Mouse (Mus musculus) adipocyte (in vitro differentiated cells): ENCODE results near the gene Ikzf3.

ENCODE experiments used
- DNase-seq: peaks from one replicate; pipeline ENCODE4 v3.0.0-alpha.2; 2016; ENCODE audit warnings: low spot score

The Ikzf3 gene

DNA sequence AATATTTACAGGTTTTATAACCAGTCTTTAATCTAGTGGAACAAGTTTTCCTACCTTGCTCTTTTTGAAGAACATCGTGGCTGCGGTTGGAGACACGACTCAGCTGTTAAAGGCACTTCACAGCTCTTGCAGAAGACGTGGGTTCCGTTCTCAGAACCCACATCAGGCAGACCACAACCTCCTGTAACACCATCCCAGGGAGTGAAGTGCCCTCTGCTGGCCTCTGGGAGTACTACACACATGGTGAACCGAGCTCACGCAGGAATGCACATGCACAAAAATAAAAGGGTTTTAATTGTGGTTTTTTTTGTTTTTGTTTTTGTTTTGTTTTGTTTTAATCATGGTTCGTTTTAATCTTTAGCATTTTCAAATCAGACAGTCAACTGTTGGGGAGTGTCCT lies 22.5 kb upstream of the Ikzf3 start:
- no peak for DNase-seq

DNA sequence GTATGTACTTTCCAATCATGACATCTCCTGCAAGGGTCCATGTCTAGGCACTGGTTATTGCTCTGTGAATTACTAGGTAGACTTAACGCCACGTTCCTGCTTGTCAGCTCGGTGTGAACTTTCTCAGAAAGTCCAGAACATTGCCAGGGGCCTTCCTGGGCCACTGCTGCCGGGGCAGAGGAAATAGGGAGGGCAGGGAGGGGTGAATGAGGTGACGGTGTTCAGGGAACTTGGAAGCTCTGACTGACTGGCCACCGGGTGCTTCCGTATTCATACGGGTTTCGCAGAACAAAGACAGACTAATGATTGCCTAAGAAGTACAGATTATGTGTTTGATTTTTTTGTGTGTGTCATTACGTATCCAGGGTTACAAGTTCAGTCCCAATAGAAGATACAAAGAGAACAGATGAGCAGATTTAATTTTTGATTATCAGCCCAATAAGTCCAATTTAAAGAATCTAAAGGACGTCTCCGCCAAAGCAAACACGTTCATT lies 18.1 kb upstream of the Ikzf3 start:
- no peak for DNase-seq

DNA sequence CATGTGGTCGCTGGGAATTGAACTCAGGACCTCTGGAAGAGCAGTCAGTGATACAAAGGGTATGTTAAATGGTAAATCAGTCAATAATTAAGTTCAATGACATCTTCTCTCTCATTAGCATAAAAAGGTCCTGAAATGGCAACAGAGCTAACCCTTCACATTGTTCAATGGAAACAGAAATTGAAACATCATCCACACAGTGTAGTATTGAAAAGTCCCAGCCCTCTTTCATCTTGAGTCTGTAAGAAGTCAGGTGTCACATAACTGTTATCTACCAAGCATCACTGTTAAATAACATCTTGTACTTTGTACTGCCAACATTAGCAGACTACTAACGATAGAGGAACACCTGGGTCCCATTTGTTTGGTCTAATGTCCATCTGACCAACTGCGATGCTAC lies 17.2 kb upstream of the Ikzf3 start:
- DNase-seq: no peak

DNA sequence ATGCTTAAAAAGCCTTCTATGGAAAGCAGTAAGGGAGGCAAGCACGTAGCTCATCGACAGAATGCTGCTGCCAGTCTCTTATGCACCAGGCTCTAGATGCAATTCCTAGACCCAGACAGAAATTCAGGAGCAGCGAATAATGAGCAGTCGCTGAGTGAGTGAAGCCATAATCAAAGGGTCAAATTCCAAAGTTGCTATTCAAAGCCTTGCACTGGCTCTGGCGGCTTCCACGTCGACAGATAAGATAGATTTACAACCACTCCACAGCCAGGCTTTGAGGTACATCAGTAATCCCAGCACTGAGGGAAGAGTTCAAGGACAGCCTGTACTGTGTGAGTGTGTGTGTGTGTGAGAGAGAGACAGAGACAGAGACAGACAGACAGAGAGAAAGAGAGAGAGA lies 15.1 kb upstream of the Ikzf3 start:
- no peak for DNase-seq

DNA sequence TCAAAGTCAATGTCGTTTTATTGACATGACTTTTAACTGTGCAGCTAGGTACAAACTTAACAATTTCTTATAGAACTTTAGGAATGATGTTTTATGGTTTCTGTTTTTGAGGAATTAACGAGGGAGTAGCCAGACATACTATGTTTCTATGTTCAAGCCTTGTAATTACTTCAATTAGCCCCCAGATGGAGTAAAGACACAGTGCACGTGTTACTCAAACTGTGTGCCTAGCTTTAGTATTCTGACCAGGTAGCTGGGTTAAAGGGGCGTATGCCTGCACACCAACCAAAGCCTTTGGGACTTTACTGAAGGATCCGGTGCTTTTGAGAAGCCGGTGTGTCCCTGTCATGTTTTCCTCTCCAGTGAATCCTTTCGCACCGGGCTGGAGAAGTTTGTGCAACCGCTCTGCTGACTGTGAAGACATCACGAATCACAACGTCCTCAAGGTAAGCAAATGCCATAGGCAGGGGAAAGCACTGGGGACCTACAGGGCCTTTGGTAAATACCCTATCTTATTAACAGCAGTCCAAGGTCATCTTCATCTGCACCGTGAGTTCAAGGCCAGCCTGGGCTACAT lies 9.4 kb upstream of the Ikzf3 start:
- DNase-seq: peak; percentile 26

DNA sequence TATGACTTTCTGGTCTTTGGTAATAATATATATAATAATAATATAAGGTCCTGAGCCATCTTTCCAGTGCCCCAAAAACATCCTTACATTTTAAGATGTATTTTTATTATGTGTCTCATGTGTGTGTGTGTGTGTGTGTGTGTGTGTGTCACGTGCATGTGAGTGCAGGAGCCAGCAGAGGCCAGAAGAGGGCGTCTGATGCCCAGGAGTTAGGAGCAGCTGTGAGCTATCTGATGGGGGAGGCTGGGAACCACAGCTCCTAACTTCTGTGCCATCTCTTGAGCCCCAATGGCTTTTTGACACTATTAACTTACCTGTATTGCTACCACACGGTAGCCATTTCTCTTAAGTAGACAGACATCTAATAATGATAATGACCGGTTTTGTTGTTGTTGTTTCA lies 8.1 kb upstream of the Ikzf3 start:
- no peak for DNase-seq

DNA sequence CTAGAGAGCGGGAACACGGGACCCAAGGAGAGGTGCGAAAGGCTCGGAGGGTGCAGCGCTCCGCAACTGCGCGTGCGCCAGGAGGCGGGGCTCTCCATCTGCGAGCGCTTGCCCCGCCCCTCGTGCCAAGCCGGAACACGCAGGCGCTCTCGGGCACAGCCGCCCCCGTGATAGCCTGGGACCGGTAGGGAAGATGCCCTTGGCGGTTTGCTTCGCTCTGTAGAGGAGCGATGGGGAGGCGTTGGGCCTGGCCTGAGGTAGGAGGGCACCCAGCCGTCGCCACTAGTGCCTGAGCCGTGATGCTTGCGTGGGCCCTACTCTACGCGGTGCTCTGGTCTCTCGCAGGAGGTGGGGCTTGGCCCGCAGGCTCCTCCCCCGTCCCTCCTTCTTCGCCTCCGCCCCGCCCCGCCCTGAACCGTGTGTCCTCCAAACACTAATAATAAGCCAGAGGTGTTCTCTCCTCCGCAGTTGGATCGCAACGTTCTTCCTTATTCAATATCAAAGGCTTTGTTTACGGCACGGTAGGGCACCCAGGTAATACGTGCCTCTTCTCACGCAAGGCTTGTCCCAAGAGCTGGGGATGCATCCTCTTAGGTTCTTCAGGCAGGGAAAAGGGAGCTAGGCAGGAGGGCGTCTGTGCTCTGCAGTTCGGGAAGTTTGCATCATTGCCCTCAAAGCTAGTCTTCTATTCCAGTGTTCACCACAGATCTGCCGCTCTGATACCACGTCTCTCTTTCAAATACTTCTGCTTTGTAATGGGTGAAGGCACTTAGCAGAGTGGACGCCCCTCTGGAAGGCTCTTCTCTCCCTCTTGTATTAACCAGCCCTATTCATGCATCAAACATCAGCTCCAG lies 5.4 kb upstream of the Ikzf3 start, which contains the start of gene Zpbp2:
Gene Zpbp2, plus strand, starts transcription at position 123 of the 854 bp plus-strand sequence.
- DNase-seq: peak; percentile 44

DNA sequence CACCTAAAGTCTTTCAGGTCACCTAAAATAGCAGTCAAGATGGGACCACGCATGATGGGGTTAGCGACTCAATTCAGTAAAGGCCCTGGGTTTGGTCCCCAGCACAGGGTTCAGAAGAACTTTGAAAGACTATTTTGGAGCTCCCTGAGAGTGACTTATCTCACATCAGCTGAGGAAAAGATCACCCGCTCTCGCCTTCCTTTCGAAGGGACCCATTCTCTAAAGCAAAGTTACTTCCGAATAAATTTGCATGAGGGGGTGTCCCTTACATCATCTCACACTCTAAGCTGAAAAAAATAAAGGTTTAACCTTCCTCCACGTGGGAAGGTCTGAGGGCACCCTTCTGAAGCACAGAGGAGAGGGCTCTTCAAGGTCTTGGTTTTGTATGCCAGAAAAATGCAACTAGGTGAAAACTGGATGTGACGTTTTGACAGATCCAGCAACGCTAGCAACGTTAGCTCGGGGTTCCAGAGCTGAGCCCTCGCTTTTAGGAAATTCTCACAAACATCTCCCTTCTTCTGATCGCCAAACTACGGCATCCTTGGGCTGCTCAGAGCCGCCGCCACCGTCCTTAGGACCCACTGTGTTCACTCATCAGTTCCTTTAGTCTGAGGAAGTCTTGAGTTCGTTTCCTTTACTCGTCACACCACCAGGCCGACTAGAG lies 4.6 kb upstream of the Ikzf3 start:
- no peak for DNase-seq

DNA sequence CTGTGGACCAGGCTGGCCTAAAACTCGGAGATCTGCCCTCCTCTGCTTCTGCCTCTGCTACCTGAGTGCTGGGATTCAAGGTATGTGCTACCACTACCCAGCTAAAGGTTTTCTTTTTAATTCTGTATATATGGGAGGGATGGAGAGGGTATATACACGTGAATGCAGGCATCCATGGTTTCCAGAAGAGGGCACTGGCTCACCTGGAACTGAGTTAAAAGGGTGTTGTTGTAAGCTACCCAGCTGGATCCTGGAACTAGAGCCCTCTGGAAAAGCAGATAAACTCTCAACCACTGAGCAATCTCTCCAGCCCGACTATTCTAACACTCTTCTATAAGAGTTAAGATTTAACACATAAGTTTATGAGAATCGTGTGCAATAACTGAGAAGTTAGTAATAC lies 3.5 kb upstream of the Ikzf3 start:
- no peak for DNase-seq

DNA sequence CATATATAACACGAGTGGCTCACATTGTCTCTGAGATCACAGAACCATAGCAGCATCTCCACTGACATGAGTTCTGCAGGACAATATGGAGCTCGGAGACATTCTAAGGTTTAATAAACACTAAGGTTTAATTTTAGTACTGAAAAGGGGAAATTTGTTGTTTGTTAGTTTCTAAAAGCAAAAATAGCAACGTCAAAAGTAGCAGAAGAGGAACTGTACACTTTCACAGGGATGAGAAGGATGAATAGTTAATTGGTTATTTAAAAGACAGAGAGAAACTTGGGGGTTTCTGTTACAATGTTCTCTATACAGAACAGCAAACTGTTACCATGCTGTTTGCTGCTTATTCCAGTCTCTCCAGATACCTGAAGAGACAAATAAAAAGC lies 1.5 kb upstream of the Ikzf3 start:
- DNase-seq: no peak

DNA sequence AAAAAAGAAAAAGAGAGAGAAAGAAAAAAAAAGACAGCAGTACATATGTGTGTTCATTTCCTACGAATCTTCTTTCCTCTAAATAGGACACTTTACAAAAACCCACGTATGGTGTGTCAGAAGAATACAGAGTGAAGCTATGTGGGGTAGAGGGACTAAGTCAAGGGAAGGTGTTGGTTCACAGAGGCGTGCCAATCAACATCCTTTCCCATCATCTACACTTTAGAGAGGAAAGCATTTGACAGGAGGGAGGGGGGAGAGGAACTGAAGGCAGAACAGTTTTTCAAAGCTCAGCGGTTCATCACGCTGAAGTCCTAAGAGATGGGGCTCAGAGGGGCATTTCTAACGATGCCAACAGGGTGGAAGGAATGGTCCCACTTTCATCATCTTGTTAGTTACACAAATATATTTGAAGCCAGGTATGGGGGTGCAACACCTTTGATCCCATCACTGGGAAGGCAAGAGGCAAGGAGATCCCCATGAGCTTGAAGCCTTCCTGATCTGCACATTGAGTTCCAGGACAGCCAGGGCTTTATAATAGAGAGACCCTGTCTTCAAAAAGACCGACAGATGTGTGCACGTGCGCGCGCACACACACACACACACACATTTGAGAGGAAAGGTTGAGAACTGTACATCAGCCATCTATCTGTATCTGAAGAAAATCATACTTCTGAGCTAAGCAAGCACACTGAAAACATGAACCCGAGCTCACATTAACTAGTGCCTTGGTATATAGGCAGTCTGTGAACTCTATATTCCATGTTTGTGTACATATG lies 887 bp upstream of the Ikzf3 start:
- no peak for DNase-seq

DNA sequence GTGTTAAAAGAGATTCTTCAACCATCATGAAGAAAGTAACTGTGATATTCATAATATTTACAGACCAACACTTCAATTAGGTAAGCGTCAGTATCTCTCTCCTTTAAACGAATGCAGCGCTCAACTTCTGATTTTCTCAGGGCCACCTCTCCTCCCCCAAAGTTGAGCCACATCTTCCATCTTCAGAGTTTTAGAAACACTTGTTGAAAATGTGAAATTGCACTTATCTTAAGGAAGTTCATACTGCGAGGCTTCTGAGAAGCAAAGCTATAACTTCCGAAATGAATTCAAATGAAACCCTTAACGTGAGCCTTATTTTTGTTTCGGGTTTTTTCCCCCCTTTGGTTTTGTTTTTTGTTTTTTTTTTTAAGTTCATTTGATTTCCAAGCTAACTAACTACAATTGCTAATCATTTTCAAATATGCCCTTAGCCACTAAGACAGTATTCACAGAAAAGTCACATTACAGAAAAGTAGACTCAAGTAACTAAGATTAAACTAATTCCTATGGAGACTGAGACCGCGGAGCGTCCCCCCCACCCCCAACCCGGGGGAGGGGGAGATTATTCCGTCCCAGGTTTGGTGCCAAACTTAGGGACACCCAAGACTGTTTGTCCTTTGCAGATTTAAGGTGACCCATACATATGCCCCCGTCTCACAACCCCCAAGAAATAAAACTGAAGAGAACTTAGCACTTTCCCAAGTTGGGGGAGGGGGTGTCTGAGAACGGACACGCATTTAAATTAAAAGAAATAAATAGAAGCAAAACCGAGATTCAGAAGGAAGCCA lies 747 bp downstream of the Ikzf3 start:
- DNase-seq: no peak

DNA sequence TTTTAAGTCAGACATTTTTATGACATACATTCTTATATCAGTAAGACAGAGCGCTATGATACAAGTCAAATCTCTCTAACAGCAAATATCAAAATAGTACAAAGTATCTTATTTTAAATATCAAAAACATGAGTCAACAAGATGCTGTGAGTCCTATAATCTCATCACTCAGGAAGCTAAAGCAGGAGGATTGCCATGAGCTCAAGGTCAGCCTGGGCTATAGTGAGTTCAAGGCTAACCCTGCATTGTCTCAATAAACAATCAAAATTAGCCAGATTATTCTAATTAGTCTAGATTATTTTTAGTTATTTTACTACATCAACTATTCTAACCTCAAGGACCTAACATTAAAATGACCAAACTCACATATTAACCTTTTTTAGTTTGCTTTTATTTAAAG lies 2.4 kb downstream of the Ikzf3 start:
- DNase-seq: no peak

DNA sequence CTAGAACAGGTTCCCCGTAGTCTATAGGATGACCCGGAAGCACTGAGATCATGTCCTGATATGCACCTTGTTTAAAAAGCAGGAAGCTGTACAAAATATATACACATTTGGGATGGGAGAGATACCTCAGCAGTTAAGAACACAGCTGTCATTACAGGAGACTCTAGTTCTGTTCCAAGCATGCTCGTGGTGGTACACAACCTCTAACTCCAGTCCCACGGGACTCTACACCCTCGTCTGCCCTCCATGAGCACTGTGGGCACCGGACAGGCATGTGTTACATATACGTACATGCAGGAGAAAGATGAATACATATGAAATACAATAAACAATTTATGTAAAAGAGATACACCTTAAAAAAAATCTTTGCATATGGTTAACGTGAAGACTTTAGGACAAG lies 3.3 kb downstream of the Ikzf3 start:
- no peak for DNase-seq

DNA sequence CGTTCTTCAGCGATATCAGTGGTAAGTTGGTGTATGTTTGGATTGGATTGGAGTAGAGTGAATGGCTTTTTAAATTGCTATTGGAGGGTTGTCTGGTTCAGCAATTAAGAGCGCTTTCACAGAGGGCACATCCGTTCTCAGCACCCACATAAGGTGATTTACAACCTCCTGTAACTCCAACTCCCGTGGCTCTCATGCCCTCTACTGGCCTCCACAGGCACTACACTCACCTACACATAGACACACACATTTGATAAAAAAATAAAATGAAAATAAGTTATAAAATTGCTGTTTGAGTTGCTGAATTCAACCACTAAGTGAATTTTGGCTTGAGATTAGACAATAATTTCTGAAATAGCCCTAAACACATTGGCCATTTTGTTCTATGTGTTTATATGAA lies 5.5 kb downstream of the Ikzf3 start:
- no peak for DNase-seq

DNA sequence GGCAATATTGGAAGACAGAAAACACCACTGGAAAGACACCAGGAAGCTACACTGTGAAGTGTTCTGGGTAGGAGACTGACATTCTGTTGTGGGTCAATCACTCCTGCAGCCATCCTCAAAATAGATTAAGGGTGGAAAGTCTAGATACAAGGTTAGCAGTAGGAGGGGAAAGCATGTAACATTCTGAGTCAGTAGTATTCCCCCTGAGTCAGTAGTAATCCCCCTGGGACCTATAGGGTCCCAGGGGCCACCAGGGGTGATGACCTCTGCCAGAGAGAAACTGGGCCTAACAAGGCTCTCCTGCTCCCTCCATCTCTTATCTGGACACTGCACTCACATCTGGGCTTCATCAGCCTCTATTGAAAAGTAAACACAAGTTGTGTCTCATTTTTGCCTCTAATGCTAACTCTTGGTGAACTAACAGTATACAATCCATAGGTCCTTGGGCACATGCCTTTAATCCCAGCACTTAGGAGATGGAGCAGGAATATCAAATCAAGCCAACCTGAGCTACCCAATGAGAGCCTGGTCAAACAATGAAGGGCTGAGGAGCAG lies 8.3 kb downstream of the Ikzf3 start:
- DNase-seq: no peak

DNA sequence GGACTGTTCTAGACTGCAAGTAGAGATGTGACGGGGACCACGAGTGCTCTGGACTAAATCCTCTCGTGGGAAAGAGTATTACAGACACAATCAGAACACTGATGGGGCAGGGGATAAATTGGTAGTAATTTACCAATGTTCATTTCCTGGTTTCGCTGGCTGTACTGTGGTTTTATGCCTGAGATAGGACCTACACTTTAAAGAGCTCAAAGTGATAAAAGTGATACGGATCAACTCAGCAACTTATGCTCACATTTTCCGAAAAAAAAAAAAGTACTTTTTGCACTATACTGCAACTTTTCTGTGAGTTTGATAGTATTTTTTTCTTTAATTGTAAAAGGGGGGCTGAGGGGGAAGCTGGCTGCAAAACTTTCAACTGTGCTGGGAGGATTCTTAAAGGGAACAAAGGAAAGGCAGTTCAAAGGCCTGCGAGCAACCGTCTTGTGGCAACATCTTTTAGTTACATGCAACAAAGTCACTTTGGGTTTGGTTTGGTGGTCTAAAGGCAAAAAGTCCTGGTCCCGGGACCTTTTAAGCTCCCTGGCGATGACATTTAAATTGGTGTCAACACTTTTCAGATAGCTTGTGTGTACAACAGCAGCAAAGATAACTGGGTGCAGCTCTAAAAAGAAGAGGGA lies 18.9 kb downstream of the Ikzf3 start:
- DNase-seq: no peak

DNA sequence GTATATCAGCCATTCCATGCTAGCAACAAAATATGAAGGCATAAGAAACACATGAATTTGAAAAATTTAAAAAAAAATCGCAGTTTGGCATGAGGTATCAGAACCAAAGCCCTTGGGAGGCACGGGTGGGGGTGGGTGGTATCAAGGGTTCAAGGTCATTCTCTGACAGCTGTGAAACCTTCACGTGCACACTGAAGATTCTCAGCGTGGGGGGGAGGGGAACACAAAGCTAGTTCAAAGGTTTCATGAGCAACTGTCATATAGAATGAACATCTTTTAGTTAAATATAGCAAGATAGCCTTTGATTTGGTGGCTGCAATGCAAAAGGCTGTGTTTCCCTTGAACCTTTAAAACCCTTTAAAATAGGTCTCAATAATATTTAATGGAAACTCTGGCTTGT lies 20.7 kb downstream of the Ikzf3 start:
- no peak for DNase-seq

DNA sequence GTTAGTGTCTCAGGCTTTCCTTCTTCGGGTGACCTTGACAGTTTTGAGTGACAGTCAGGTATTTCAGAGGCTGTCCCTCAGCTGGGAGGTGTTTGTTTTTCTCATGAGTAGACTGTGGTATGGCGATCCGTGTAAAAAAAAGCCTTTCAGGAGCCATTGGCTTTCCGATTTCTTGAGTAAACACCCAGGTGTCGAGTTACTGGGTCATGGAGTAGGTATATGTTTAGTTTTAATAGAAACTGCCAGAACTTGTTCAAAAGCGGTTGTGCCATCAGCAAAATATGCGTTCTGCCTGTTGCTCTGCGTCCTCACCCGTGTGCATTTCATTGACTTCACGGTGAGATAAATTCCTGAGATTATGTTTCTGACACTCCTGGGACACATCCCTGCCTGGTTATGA lies 25.4 kb downstream of the Ikzf3 start:
- no peak for DNase-seq

DNA sequence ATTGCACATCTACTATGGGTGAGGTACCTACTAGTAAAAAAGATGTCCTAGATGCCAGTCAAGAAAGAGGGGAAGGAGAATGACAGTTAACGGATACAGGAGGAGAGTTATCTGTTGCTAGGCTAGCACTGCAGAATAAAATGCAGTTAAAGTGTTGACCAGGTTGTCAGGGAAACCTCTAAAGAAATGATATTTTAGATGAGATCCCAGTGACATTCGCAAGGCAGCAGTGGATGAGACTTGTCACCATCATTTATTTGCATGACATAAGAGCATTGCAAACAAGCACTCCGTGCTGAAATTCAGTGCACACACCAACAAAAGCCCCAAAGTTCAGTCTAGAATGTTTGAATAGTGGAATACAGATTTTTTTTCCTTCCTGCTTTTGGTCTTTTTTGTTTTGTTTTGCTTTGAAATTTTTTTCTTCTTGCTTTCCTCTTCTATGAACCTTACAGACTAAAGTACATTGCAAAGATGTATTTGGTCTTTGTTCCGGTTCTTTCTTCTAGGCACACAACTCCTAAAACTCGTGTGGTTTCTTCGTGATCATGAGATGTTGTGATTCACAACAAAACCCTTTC lies 32.4 kb downstream of the Ikzf3 start:
- DNase-seq: no peak
